In the genomic region with DNA sequence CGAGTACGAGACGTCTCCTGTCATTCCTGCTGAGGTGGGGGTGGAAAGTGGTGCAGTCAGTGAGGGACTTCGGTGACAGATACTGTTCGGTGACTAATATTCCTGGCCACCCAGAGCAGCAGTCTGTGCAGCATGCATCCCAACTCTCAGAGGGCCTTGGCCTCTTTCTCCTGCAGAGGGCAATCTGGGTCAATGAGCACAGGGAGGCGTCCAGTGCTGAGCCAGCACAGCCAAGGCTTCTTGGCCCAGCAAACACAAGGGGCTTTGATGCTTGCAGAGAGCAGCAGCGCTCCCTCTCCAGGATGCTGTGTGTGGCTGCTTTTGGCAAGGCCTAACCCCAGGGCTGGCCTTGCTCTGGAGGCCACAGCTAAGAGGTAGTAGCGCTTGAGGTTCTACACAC, we compare ENCODE assay signal across 10 mouse cellular contexts. TPM values are rescaled to one million over a fixed set of nuclear protein-coding genes. Genes with fewer than 3 reads are reported as not detected.
DNase-seq lines count a peak whose midpoint lies in the region; ATAC-seq lines count a peak whose summit lies in the region.
"Had no signal": no experiment of that assay in that cellular context is flagged by ENCODE, and none has a peak within 500 bp of the region (broad histone marks: within the 10 kb centered on the region; RNA-seq: fewer than 3 reads in every experiment).

No protein-coding gene starts in this region.

- 52% methylated on average over 8 of the region's 8 CpGs for WGBS in hindbrain, embryonic 10.5 days
- WGBS in hindbrain, embryonic 11.5 days = 45% methylated on average over 8 of the region's 8 CpGs
- 51% methylated on average over 8 of the region's 8 CpGs for WGBS in hindbrain, embryonic 16.5 days
- WGBS in intestine, embryonic 15.5 days = 77% methylated on average over 8 of the region's 8 CpGs

- H3K9ac ChIP-seq in hindbrain, embryonic 11.5 days (ENCODE audit: low read depth, low read length) = no peak overlapping the region
- no peak overlapping the region for H3K9ac ChIP-seq in hindbrain, embryonic 16.5 days (ENCODE audit: low read depth, low read length)
- H3K9ac ChIP-seq in intestine, embryonic 15.5 days = no peak overlapping the region
- H3K9ac ChIP-seq: embryonic facial prominence, embryonic 13.5 days had no signal

- peak; percentile 35 for DNase-seq in hindbrain, embryonic 10.5 days (ENCODE audit: low spot score)
- DNase-seq in hindbrain, embryonic 11.5 days (ENCODE audit: low spot score) = no peak
- peak; percentile 79 to 83 for DNase-seq in adrenal gland, postnatal 36 days
- peak; percentile 39 for DNase-seq in mesoderm, embryonic 11.5 days (ENCODE audit: low read depth, low spot score)
- DNase-seq in gastrocnemius, postnatal 25 days = no peak
- no peak for DNase-seq in lung, postnatal 25 days (ENCODE audit: low spot score)

- no peak overlapping the region for H3K4me2 ChIP-seq in hindbrain, embryonic 11.5 days (replicated peaks; ENCODE audit: low read depth, low read length)
- no peak overlapping the region for H3K4me2 ChIP-seq in hindbrain, embryonic 16.5 days (ENCODE audit: low read length)
- H3K4me2 ChIP-seq in intestine, embryonic 15.5 days (replicated peaks) = no peak overlapping the region
- H3K4me2 ChIP-seq: embryonic facial prominence, embryonic 13.5 days had no signal

- peaks cover 30% of the 10 kb centered on the region for H3K4me1 ChIP-seq in hindbrain, embryonic 10.5 days (replicated peaks)
- peaks cover 4% of the 10 kb centered on the region; the same call in 1 of the 2 replicates for H3K4me1 ChIP-seq in hindbrain, embryonic 11.5 days (replicated peaks; ENCODE audit: control insufficient read depth, insufficient read depth, low read length)
- H3K4me1 ChIP-seq in hindbrain, embryonic 16.5 days (ENCODE audit: control insufficient read depth, insufficient read depth, low read depth, low read length) = peaks cover 12% of the 10 kb centered on the region
- H3K4me1 ChIP-seq in intestine, embryonic 15.5 days (replicated peaks) = 0 out of 2 replicates have a peak, but pooled peaks cover 10% of the 10 kb centered on the region

- peaks cover 63% of the 10 kb centered on the region for H3K27me3 ChIP-seq in hindbrain, embryonic 10.5 days (ENCODE audit: insufficient read depth, poor library complexity, severe bottlenecking)
- peaks cover 27% of the 10 kb centered on the region for H3K27me3 ChIP-seq in hindbrain, embryonic 11.5 days (ENCODE audit: control insufficient read depth, insufficient read depth, low read length)
- peaks cover 14% of the 10 kb centered on the region for H3K27me3 ChIP-seq in hindbrain, embryonic 16.5 days (replicated peaks; ENCODE audit: control insufficient read depth, insufficient read depth, low read length)
- H3K27me3 ChIP-seq in intestine, embryonic 15.5 days (replicated peaks) = peaks cover 37% of the 10 kb centered on the region

- H3K9me3 ChIP-seq in hindbrain, embryonic 10.5 days = no peaks in the 10 kb centered on the region
- no peaks in the 10 kb centered on the region for H3K9me3 ChIP-seq in hindbrain, embryonic 11.5 days (ENCODE audit: control insufficient read depth, low read length)
- no peaks in the 10 kb centered on the region for H3K9me3 ChIP-seq in hindbrain, embryonic 16.5 days (ENCODE audit: control insufficient read depth, low read length)
- H3K9me3 ChIP-seq in intestine, embryonic 15.5 days = no peaks in the 10 kb centered on the region
- H3K9me3 ChIP-seq: embryonic facial prominence, embryonic 13.5 days had no signal

- H3K27ac ChIP-seq in hindbrain, embryonic 10.5 days = 0 out of 2 replicates have a peak overlapping the region, but pooled peaks have one; percentile 1
- H3K27ac ChIP-seq in hindbrain, embryonic 11.5 days (ENCODE audit: low read depth, low read length) = no peak overlapping the region
- H3K27ac ChIP-seq in hindbrain, embryonic 16.5 days (ENCODE audit: low read depth, low read length) = no peak overlapping the region
- H3K27ac ChIP-seq in intestine, embryonic 15.5 days = no peak overlapping the region
- H3K27ac ChIP-seq: embryonic facial prominence, embryonic 13.5 days had no signal

- ATAC-seq in hindbrain, embryonic 11.5 days (ENCODE audit: low FRiP score) = no peak
- ATAC-seq in hindbrain, embryonic 16.5 days = peak; percentile 83
- ATAC-seq in intestine, embryonic 15.5 days = no peak

- no peaks in the 10 kb centered on the region for H3K36me3 ChIP-seq in hindbrain, embryonic 10.5 days
- no peaks in the 10 kb centered on the region for H3K36me3 ChIP-seq in hindbrain, embryonic 11.5 days (ENCODE audit: control insufficient read depth, insufficient read depth, low read length)
- no peaks in the 10 kb centered on the region for H3K36me3 ChIP-seq in hindbrain, embryonic 16.5 days (ENCODE audit: control insufficient read depth, insufficient read depth, low read length)
- no peaks in the 10 kb centered on the region for H3K36me3 ChIP-seq in intestine, embryonic 15.5 days
- H3K36me3 ChIP-seq: embryonic facial prominence, embryonic 13.5 days; G1E had no signal

- H3K4me3 ChIP-seq in hindbrain, embryonic 10.5 days = no peak overlapping the region
- H3K4me3 ChIP-seq in hindbrain, embryonic 11.5 days (ENCODE audit: low read depth, low read length) = no peak overlapping the region
- no peak overlapping the region for H3K4me3 ChIP-seq in hindbrain, embryonic 16.5 days (ENCODE audit: low read length)
- H3K4me3 ChIP-seq in intestine, embryonic 15.5 days (replicated peaks) = no peak overlapping the region
- H3K4me3 ChIP-seq: embryonic facial prominence, embryonic 13.5 days had no signal

RNA-seq across cellular contexts. Expression of a gene that starts 1.6 kb away (rescaled TPM):
- 0.11 TPM in 1 of 2 replicates, not detected in the other for polyA plus RNA-seq in hindbrain, embryonic 10.5 days (2016; fragmentation: Nextera tagmentation; extraction: Ambion mirVana)
- polyA plus RNA-seq in hindbrain, embryonic 11.5 days (2014; fragmentation: Nextera tagmentation; extraction: Ambion mirVana) = 0.11 TPM in 1 of 2 replicates, not detected in the other
- total RNA-seq in adrenal gland, postnatal 36 days (2021) = under 1 TPM in 1 of 2 experiments, not detected in 1; 0.43 TPM
- polyA plus RNA-seq in hindbrain, embryonic 16.5 days (2015; fragmentation: Nextera tagmentation; extraction: Ambion mirVana) = 1.5 and 1.6 TPM in 2 replicates
- not detected in 2 replicates for polyA plus RNA-seq in intestine, embryonic 15.5 days (2015; fragmentation: Nextera tagmentation; extraction: Ambion mirVana)
- total RNA-seq in gastrocnemius, postnatal 25 days (2021) = not detected
- polyA plus RNA-seq: G1E had no signal

Comparison
In these comparisons a context has a peak if more than half of its experiments do, and no peak if none do; other contexts are left out.
1. DNase-seq: peak in hindbrain, embryonic 10.5 days (single experiment), adrenal gland, postnatal 36 days (2 of 2) and mesoderm, embryonic 11.5 days (single experiment); none in hindbrain, embryonic 11.5 days (single experiment), gastrocnemius, postnatal 25 days (single experiment) and lung, postnatal 25 days (single experiment).